Mouse (Mus musculus): ENCODE measurements around the gene Mal.

GRCm38 (mm10) chr2:127689239-127689638 is 32.7 kb upstream of the Mal start:
- no peak for TF ChIP-seq CTCF (IDR thresholded peaks at IDR 0.05; ENCODE audit: low read depth, low read length)
- TF ChIP-seq POLR2A (IDR thresholded peaks at IDR 0.05; ENCODE audit: borderline replicate concordance, low read depth, low read length): no peak

All from bone marrow macrophage, adult 2 months (primary cell).